Mouse (Mus musculus) cerebellum, adult 2 months (tissue): ENCODE data around the gene Commd1. TPM values are rescaled to one million over a fixed set of nuclear protein-coding genes. Genes with fewer than 3 reads are reported as not detected.

ENCODE experiments used
- DNase-seq, 2 experiments: peaks; one replicate each; pipeline ENCODE4 v3.0.0; 2021
- H3K27ac ChIP-seq: fragments of 200-500 bp; 2 replicates; pipeline ENCODE4 v1.5.1; 2012; ENCODE audit warnings: low read length, control low read depth, inconsistent platforms; ENCODE audit not compliant: insufficient read depth
- H3K27me3 ChIP-seq: fragments of 200-500 bp; 2 replicates; pipeline ENCODE4 v1.6.1; 2012; ENCODE audit warnings: inconsistent platforms, mild to moderate bottlenecking, low read length, moderate library complexity; ENCODE audit not compliant: control insufficient read depth, insufficient read depth
- H3K4me1 ChIP-seq: fragments of 200-500 bp; 2 replicates; pipeline ENCODE4 v1.6.1; 2011; ENCODE audit warnings: low read length; ENCODE audit not compliant: control insufficient read depth, insufficient read depth
- H3K4me3 ChIP-seq: fragments of 200-500 bp; replicated peaks from 2 replicates; pipeline ENCODE3; 2011; ENCODE audit warnings: mild to moderate bottlenecking, low read depth, low read length, control low read depth; ENCODE audit not compliant: insufficient read depth
- CTCF ChIP-seq: fragments of 200-500 bp; IDR thresholded peaks from 2 replicates; pipeline ENCODE4 v1.5.1; 2011; ENCODE audit warnings: low read depth, mild to moderate bottlenecking, control low read depth, low read length, moderate library complexity, borderline replicate concordance; ENCODE audit not compliant: insufficient read depth
- POLR2A ChIP-seq: fragments of 200-500 bp; IDR thresholded peaks from 2 replicates; pipeline ENCODE4 v1.6.1; 2011; ENCODE audit warnings: low read length, control low read depth, borderline replicate concordance; ENCODE audit not compliant: insufficient read depth
- WGBS: fragments of 180-500 bp; shearing (Covaris S2); methylation state at CpG from one replicate; pipeline ENCODE4 v1.1.7; 2018; 5-methylcytosine and 5-hydroxymethylcytosine counted together
- polyA plus RNA-seq: library from polyadenylated mRNA; depleted of rRNA; stranded (reverse); fragments of >200 nt; gene quantifications from 2 replicates; pipeline ENCODE4 v1.2.3, GENCODE M21; 2012

Gene Commd1
- polyA plus RNA-seq, 1 experiment = 49.1 TPM

DNA sequence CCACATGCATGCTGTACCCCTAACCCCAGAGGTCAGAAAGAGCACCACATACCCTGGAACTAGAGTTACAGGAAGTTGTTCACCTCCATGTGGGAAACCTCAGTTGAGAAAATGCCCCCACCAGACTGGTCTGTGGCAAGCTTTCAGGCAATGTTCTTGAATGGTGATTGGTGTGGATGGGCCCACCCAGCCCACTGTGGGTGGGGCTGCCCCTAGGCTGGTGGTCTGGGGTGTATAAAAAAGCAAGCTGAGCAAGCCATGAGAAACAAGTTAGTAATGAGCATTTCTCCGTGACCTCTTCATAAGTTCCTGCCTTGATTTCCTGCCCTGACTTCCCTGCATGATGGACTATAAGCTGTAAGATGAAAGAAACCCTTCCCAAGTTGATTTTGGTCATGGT, 20.1 kb downstream of the Commd1 start:
- H3K27me3 ChIP-seq = no peaks in the 10 kb centered on the region; the same call in 1 of the 2 replicates
- no peak overlapping the region for H3K27ac ChIP-seq
- H3K4me3 ChIP-seq = no peak overlapping the region
- no peaks in the 10 kb centered on the region for H3K4me1 ChIP-seq
- TF ChIP-seq POLR2A (no peak), CTCF (no peak)
- no peak for DNase-seq
- WGBS = 100% methylated on average over 1 of the region's 1 CpGs

DNA sequence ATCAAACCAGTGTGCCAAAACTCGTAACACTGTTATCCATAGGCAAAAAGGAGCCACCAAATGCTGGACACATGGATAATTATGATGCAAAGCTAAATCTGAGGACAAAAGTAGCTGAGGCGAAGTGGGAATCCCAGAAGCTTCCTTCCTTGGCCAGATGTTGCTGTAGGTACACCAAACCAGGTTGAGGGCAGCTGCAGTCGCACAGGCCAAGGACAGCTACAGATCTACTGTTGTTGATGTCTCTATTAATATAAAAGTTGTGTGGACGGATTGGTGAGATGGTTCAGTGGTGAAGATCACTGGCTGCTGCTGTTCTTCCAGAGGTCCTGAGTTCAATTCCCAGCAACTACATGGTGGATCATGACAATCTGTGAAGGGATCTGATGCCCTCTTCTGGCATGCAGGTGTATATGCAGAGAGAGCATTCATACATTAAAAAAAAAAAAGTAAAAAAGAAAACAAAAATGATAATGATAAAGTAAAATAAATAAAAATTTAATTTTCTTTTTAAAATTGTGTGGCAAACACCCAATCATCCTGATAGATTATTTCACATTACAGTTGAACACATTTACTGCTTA, 24.3 kb downstream of the Commd1 start:
- Histone ChIP-seq H3K4me3 (no peak overlapping the region), H3K27ac (no peak overlapping the region), H3K4me1 (no peaks in the 10 kb centered on the region), H3K27me3 (no peaks in the 10 kb centered on the region)
- WGBS = 96% methylated on average over 4 of the region's 4 CpGs
- DNase-seq = no peak
- TF ChIP-seq POLR2A = no peak
- TF ChIP-seq CTCF = 0 out of 2 replicates have a peak, but pooled peaks have one; percentile 28

DNA sequence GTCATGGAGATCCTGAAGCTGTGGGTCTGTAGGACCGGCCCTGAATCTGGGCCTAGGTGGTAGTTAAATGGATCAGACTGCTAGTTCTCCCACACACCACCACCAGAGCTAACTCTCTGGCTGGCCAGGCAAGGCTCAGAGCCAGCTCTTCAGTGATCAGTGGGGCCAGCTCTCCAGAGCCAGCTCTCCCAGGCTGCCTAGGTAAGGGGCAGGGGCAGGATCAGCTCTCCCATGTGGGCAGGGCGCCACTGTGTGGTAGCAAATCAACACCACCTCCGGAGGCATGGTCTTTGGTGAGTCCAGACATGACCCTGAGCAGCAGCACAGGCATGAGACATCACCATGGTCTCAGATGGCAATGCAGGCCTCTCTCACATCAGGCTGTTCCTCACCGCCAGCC, 25.4 kb downstream of the Commd1 start:
- 89% methylated on average over 4 of the region's 4 CpGs for WGBS
- Histone ChIP-seq H3K27ac (no peak overlapping the region), H3K4me3 (no peak overlapping the region), H3K4me1 (no peaks in the 10 kb centered on the region), H3K27me3 (no peaks in the 10 kb centered on the region)
- TF ChIP-seq POLR2A = no peak
- peak; percentile 37; the same call in 1 of the 2 replicates for TF ChIP-seq CTCF
- DNase-seq = no peak

DNA sequence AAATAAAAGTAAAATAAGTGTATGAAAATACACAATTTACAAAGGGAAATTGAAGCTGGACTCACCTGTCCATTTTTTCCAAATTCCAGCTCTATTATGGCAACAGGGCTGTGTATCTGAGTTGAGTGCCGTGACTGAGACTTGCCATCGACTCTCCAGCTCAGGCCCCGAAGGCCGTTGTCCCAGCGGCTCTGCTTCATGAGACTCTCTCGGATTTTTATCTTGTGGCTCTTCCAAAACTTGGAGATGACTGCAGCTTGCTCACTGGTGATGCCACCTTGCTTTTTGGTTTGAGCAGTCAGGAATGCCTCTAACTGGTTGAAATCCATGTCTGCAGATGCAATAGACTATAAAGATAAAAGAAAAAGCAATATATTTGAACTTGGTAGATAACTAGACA, 25.8 kb downstream of the Commd1 start:
- no peak for DNase-seq
- no peak overlapping the region for H3K27ac ChIP-seq

DNA sequence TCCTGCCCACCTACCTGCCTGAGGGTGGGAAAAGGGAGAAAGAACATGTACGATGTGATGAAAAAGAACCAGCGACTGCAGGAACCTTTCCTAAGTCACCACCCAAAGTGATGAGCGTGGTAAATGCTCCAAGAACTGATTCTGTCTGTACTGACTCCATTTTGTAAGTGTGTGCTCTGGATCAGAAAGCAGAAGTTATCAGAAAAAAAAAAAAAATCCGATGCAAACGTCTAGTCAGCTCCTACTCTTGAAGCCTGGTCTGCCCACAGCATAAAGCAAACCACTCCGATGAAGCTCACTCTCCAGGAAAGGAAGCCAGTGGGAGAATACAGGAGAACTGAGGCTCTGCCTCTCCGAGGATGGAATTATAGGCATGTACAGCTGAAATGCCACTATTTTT, 29.5 kb downstream of the Commd1 start:
- no peaks in the 10 kb centered on the region for H3K4me1 ChIP-seq
- H3K27ac ChIP-seq = no peak overlapping the region
- no peak for DNase-seq
- H3K27me3 ChIP-seq = no peaks in the 10 kb centered on the region
- H3K4me3 ChIP-seq = no peak overlapping the region
- WGBS = 96% methylated on average over 7 of the region's 7 CpGs
- TF ChIP-seq POLR2A (no peak), CTCF (no peak)

More for the DNA sequence above, 25.8 kb downstream of the Commd1 start:
- Histone ChIP-seq H3K4me3 (no peak overlapping the region), H3K4me1 (no peaks in the 10 kb centered on the region), H3K27me3 (no peaks in the 10 kb centered on the region)
- 97% methylated on average over 6 of the region's 6 CpGs for WGBS
- no peak for TF ChIP-seq CTCF
- TF ChIP-seq POLR2A = no peak

DNA sequence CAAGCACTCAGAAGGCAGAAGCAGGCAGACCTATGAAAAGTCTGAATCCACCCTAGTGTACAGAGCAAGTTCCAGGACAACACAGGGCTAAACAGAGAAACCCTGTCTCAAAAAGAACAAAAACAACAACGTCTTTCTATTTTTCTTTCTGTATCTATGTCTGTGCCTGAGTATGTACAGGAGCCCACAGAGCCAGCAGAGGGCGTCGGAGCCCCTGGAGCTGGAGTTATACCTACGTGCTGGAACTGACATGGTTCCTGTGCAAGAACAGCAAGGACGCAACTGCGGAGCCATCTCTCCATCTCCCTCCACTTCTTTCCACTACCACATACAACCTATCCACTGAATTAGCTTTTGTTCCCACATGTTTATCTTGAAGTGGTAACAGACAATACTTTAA, 32.1 kb downstream of the Commd1 start:
- H3K27ac ChIP-seq = no peak overlapping the region
- TF ChIP-seq POLR2A (no peak), CTCF (no peak)
- H3K27me3 ChIP-seq = no peaks in the 10 kb centered on the region
- DNase-seq = no peak
- WGBS = 93% methylated on average over 6 of the region's 6 CpGs
- no peaks in the 10 kb centered on the region for H3K4me1 ChIP-seq
- H3K4me3 ChIP-seq = no peak overlapping the region

DNA sequence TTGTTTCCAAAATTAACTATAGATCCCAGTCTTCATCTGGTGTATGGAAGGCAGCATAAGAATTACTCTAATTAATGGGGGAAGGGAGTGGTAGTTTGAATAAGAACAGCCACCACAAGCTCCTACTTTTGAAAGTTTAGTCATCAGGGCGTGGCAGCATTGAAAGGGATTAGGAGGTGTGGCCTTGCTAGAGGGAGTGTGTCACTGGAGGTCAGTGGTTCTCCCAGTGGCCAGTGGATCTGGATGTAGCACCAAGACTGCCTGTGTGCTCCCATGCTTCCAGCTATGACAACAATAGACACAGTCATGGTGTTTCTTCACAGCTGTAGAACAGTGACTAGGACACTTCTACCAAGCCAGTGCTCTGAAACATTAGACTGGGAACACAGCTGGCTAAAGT, 33.1 kb downstream of the Commd1 start:
- H3K4me3 ChIP-seq = no peak overlapping the region
- no peak overlapping the region for H3K27ac ChIP-seq
- WGBS = 98% methylated on average over 1 of the region's 1 CpGs
- no peak for DNase-seq
- TF ChIP-seq CTCF = no peak
- no peak for TF ChIP-seq POLR2A
- no peaks in the 10 kb centered on the region for H3K27me3 ChIP-seq
- H3K4me1 ChIP-seq = no peaks in the 10 kb centered on the region

DNA sequence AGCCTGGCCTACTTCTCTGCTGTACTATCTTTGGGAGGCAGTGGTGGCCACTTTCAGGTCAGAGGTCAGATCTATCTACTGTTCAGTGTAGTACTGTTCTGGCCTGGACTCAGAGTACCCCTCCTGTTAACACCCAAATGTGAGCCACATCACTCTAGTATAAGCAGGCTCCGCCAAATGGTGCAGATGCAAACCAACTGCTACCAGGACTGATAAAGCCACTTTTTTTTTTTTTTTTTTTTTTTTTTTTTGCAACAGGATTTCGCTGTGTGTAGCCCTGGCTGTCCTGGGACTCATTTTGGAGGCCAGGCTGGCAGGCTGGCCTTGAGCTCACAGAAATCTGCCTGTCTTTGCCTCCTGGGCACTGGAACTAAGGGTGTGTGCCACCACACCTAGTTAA, 43.2 kb downstream of the Commd1 start:
- no peak overlapping the region for H3K4me3 ChIP-seq
- 87% methylated on average over 2 of the region's 2 CpGs for WGBS
- no peak overlapping the region for H3K27ac ChIP-seq
- H3K4me1 ChIP-seq = no peaks in the 10 kb centered on the region
- no peak for DNase-seq
- TF ChIP-seq POLR2A = no peak
- H3K27me3 ChIP-seq = no peaks in the 10 kb centered on the region
